26 mouse cellular contexts compared by ENCODE assay signal in genomic region chr17:32107877-32108276, GRCm38 (mm10). TPM values are rescaled to one million over a fixed set of nuclear protein-coding genes. Genes with fewer than 3 reads are reported as not detected.
DNase-seq lines count a peak whose midpoint lies in the region; ATAC-seq and TF ChIP-seq lines count a peak whose summit lies in the region.
"Had no signal": no experiment of that assay in that cellular context is flagged by ENCODE, and none has a peak within 500 bp of the region (broad histone marks: within the 10 kb centered on the region; RNA-seq: fewer than 3 reads in every experiment).

No protein-coding gene starts in this region.

- no peak for ATAC-seq in forebrain, postnatal 0 days
- ATAC-seq in neural tube, embryonic 11.5 days (ENCODE audit: insufficient read depth, low FRiP score, low TSS enrichment), result no peak
- peak; percentile 40 for ATAC-seq in liver, embryonic 14.5 days (ENCODE audit: insufficient read depth)
- ATAC-seq: forebrain, embryonic 14.5 days; intestine, embryonic 16.5 days had no signal

- WGBS in forebrain, embryonic 10.5 days, result 70% methylated on average over 5 of the region's 5 CpGs
- WGBS in forebrain, postnatal 0 days, result 53% methylated on average over 5 of the region's 5 CpGs
- 78% methylated on average over 5 of the region's 5 CpGs for WGBS in neural tube, embryonic 11.5 days
- WGBS in liver, embryonic 14.5 days (ENCODE audit: insufficient replicate concordance), result 26% methylated on average over 5 of the region's 5 CpGs
- 68% methylated on average over 5 of the region's 5 CpGs for WGBS in embryonic facial prominence, embryonic 10.5 days

- peak overlapping the region; percentile 13; the same call in 1 of the 2 replicates for H3K27ac ChIP-seq in forebrain, embryonic 10.5 days
- no peak overlapping the region for H3K27ac ChIP-seq in forebrain, postnatal 0 days (ENCODE audit: low read depth, low read length)
- no peak overlapping the region for H3K27ac ChIP-seq in neural tube, embryonic 11.5 days (ENCODE audit: low read depth, low read length)
- peak overlapping the region; percentile 95 for H3K27ac ChIP-seq in liver, embryonic 14.5 days
- no peak overlapping the region for H3K27ac ChIP-seq in embryonic facial prominence, embryonic 10.5 days (replicated peaks)
- H3K27ac ChIP-seq: embryonic facial prominence, embryonic 13.5 days; heart, embryonic 15.5 days; hindbrain, embryonic 13.5 days; neural tube, embryonic 12.5 days had no signal

- TF ChIP-seq CTCF in forebrain, postnatal 0 days (IDR thresholded peaks at IDR 0.05; ENCODE audit: low read depth), result no peak
- no peak for TF ChIP-seq CTCF in liver, embryonic 14.5 days (IDR thresholded peaks at IDR 0.05; ENCODE audit: low read depth)

- no peak overlapping the region for H3K9ac ChIP-seq in forebrain, postnatal 0 days
- H3K9ac ChIP-seq in neural tube, embryonic 11.5 days (ENCODE audit: low read length), result no peak overlapping the region
- peak overlapping the region; percentile 70 for H3K9ac ChIP-seq in liver, embryonic 14.5 days (replicated peaks)
- H3K9ac ChIP-seq: embryonic facial prominence, embryonic 13.5 days; heart, embryonic 15.5 days; hindbrain, embryonic 13.5 days; neural tube, embryonic 12.5 days had no signal

- H3K27me3 ChIP-seq in forebrain, embryonic 10.5 days (ENCODE audit: poor library complexity, severe bottlenecking), result peaks cover 49% of the 10 kb centered on the region
- H3K27me3 ChIP-seq in forebrain, postnatal 0 days (ENCODE audit: insufficient read depth, low read length), result no peaks in the 10 kb centered on the region
- no peaks in the 10 kb centered on the region for H3K27me3 ChIP-seq in neural tube, embryonic 11.5 days (ENCODE audit: control insufficient read depth, insufficient read depth, low read length)
- H3K27me3 ChIP-seq in liver, embryonic 14.5 days (ENCODE audit: control insufficient read depth, insufficient read depth, low read length), result no peaks in the 10 kb centered on the region
- H3K27me3 ChIP-seq in embryonic facial prominence, embryonic 10.5 days (replicated peaks; ENCODE audit: low read depth, poor library complexity, severe bottlenecking), result peaks cover 24% of the 10 kb centered on the region

- no peaks in the 10 kb centered on the region for H3K9me3 ChIP-seq in forebrain, embryonic 10.5 days
- H3K9me3 ChIP-seq in forebrain, postnatal 0 days (ENCODE audit: low read length), result no peaks in the 10 kb centered on the region
- no peaks in the 10 kb centered on the region for H3K9me3 ChIP-seq in neural tube, embryonic 11.5 days (ENCODE audit: control insufficient read depth, low read length)
- no peaks in the 10 kb centered on the region for H3K9me3 ChIP-seq in liver, embryonic 14.5 days (ENCODE audit: control insufficient read depth, low read length)
- no peaks in the 10 kb centered on the region for H3K9me3 ChIP-seq in embryonic facial prominence, embryonic 10.5 days
- H3K9me3 ChIP-seq: embryonic facial prominence, embryonic 13.5 days; heart, embryonic 15.5 days; hindbrain, embryonic 13.5 days; neural tube, embryonic 12.5 days had no signal

- H3K36me3 ChIP-seq in forebrain, embryonic 10.5 days (replicated peaks), result no peaks in the 10 kb centered on the region
- no peaks in the 10 kb centered on the region for H3K36me3 ChIP-seq in forebrain, postnatal 0 days (ENCODE audit: insufficient read depth)
- H3K36me3 ChIP-seq in neural tube, embryonic 11.5 days (ENCODE audit: control insufficient read depth, insufficient read depth, low read length), result no peaks in the 10 kb centered on the region
- no peaks in the 10 kb centered on the region for H3K36me3 ChIP-seq in liver, embryonic 14.5 days (replicated peaks; ENCODE audit: control insufficient read depth, insufficient read depth, low read depth)
- no peaks in the 10 kb centered on the region for H3K36me3 ChIP-seq in embryonic facial prominence, embryonic 10.5 days (replicated peaks)
- H3K36me3 ChIP-seq: embryonic facial prominence, embryonic 13.5 days; heart, embryonic 15.5 days; hindbrain, embryonic 13.5 days; neural tube, embryonic 12.5 days had no signal

- no peak overlapping the region for H3K4me2 ChIP-seq in forebrain, postnatal 0 days (ENCODE audit: low read depth)
- H3K4me2 ChIP-seq in neural tube, embryonic 11.5 days (ENCODE audit: low read depth), result no peak overlapping the region
- peak overlapping the region; percentile 52 for H3K4me2 ChIP-seq in liver, embryonic 14.5 days (ENCODE audit: low read depth)
- H3K4me2 ChIP-seq: embryonic facial prominence, embryonic 13.5 days; heart, embryonic 15.5 days; hindbrain, embryonic 13.5 days; neural tube, embryonic 12.5 days had no signal

- peaks cover 24% of the 10 kb centered on the region for H3K4me1 ChIP-seq in forebrain, embryonic 10.5 days
- no peaks in the 10 kb centered on the region for H3K4me1 ChIP-seq in forebrain, postnatal 0 days (ENCODE audit: insufficient read depth)
- no peaks in the 10 kb centered on the region for H3K4me1 ChIP-seq in neural tube, embryonic 11.5 days (ENCODE audit: control insufficient read depth, insufficient read depth, low read length)
- peaks cover 49 to 60% of the 10 kb centered on the region in 2 experiments for H3K4me1 ChIP-seq in liver, embryonic 14.5 days (replicated peaks; ENCODE audit: control insufficient read depth in 2 of 2, insufficient read depth in 2 of 2, low read length in 1 of 2)
- peaks cover 29% of the 10 kb centered on the region for H3K4me1 ChIP-seq in embryonic facial prominence, embryonic 10.5 days
- H3K4me1 ChIP-seq: hindbrain, embryonic 13.5 days; neural tube, embryonic 12.5 days had no signal

- no peak for TF ChIP-seq EP300 in liver, embryonic 14.5 days (IDR thresholded peaks at IDR 0.05; ENCODE audit: low read depth)

- no peak overlapping the region for H3K4me3 ChIP-seq in forebrain, embryonic 10.5 days
- no peak overlapping the region for H3K4me3 ChIP-seq in forebrain, postnatal 0 days (ENCODE audit: low read depth, low read length)
- no peak overlapping the region for H3K4me3 ChIP-seq in neural tube, embryonic 11.5 days (ENCODE audit: low read depth, low read length)
- H3K4me3 ChIP-seq in liver, embryonic 14.5 days (ENCODE audit: insufficient read depth in 1 of 2, low read depth in 2 of 2, low read length in 2 of 2), result no peak overlapping the region
- no peak overlapping the region for H3K4me3 ChIP-seq in embryonic facial prominence, embryonic 10.5 days
- H3K4me3 ChIP-seq: embryonic facial prominence, embryonic 13.5 days; heart, embryonic 15.5 days; hindbrain, embryonic 13.5 days; neural tube, embryonic 12.5 days had no signal

- no peak for DNase-seq in forebrain, embryonic 10.5 days (ENCODE audit: extremely low spot score, low spot score)
- no peak for DNase-seq in forebrain, postnatal 0 days
- DNase-seq in neural tube, embryonic 11.5 days (ENCODE audit: low spot score), result peak; percentile 9
- DNase-seq in neural tube, embryonic 10.5 days (ENCODE audit: extremely low spot score, low spot score), result no peak
- DNase-seq in liver, embryonic 14.5 days (ENCODE audit: low read depth in 3 of 3, low spot score in 3 of 3), result no peak
- DNase-seq in embryonic facial prominence, embryonic 10.5 days (ENCODE audit: low spot score), result no peak
- no peak for DNase-seq in spleen, postnatal 14 days (ENCODE audit: low spot score in 2 of 2)
- DNase-seq: adrenal gland, postnatal 14 days; cerebellum, adult 11 months; cerebellum, adult 9-10 months; cerebellum, postnatal 36 days; heart, postnatal 4 days; kidney, adult 9 months; kidney, postnatal 10 days; layer of hippocampus, adult 9-11 months; lung, postnatal 36 days; midbrain, embryonic 14.5 days; right cerebral cortex, adult 18-20 months; thymus, postnatal 4 days had no signal

RNA-seq across cellular contexts. Expression of gene Notch3, which starts 58.8 kb away (rescaled TPM):
- polyA plus RNA-seq in forebrain, embryonic 10.5 days (2016; fragmentation: Nextera tagmentation; extraction: Ambion mirVana), result 24.4 and 25.7 TPM in 2 replicates
- total RNA-seq in forebrain, postnatal 0 days (2014; rRNA removed), result 13.5 and 22.5 TPM in 2 replicates
- polyA plus RNA-seq in forebrain, postnatal 0 days (2015; fragmentation: Nextera tagmentation; extraction: Ambion mirVana), result 2.3 and 3.3 TPM in 2 replicates
- 19.1 and 19.8 TPM in 2 replicates for polyA plus RNA-seq in neural tube, embryonic 11.5 days (2014; fragmentation: Nextera tagmentation; extraction: Ambion mirVana)
- polyA plus RNA-seq in liver, embryonic 14.5 days (2012; rRNA removed), result 0.55 and 0.66 TPM in 2 replicates
- 0.22 and 0.30 TPM in 2 replicates for polyA plus RNA-seq in liver, embryonic 14.5 days (2014; fragmentation: Nextera tagmentation; extraction: Ambion mirVana)
- 23.7 and 24.5 TPM in 2 replicates for polyA plus RNA-seq in embryonic facial prominence, embryonic 10.5 days (2016; fragmentation: Nextera tagmentation; extraction: Ambion mirVana)
- total RNA-seq: megakaryocyte-erythroid progenitor cell, adult 5-6 weeks had no signal

Comparison
In these comparisons a context has a peak if more than half of its experiments do, and no peak if none do; other contexts are left out.
1. H3K27ac ChIP-seq: peak in forebrain, embryonic 10.5 days (single experiment) and liver, embryonic 14.5 days (single experiment); none in forebrain, postnatal 0 days (single experiment), neural tube, embryonic 11.5 days (single experiment) and embryonic facial prominence, embryonic 10.5 days (single experiment).